Mouse (Mus musculus) lung, postnatal 0 days (tissue): Measurements from ENCODE around the gene Iqcg. TPM values are rescaled to one million over a fixed set of nuclear protein-coding genes. Genes with fewer than 3 reads are reported as not detected.
A peak's percentile ranks its signal among the peaks of the same experiment; 100 is the strongest.

ENCODE experiments used
- ATAC-seq: fragments of 200-750 bp; cut with Nextera tagmentation; 2 replicates; pipeline ENCODE4 v1.8.0; 2017; ENCODE audit warnings: moderate library complexity
- DNase-seq: peaks from one replicate; pipeline ENCODE4 v3.0.0-alpha.2; 2016; ENCODE audit warnings: low spot score
- H3K27ac ChIP-seq: fragments of 300-500 bp; sonication (generic); 2 replicates; pipeline ENCODE4 v1.5.1; 2014; ENCODE audit warnings: antibody characterized with exemption, mild to moderate bottlenecking, low read length, mixed read lengths
- H3K27me3 ChIP-seq: fragments of 300-500 bp; sonication (generic); replicated peaks from 2 replicates; pipeline ENCODE4 v1.6.1; 2014; ENCODE audit warnings: low read length, mixed read lengths; ENCODE audit not compliant: insufficient read depth
- H3K36me3 ChIP-seq: fragments of 300-500 bp; sonication (generic); 2 replicates; pipeline ENCODE4 v1.6.1; 2014; ENCODE audit warnings: low read length, mixed read lengths; ENCODE audit not compliant: insufficient read depth
- H3K4me1 ChIP-seq: fragments of 300-500 bp; sonication (generic); 2 replicates; pipeline ENCODE4 v1.6.1; 2014; ENCODE audit warnings: antibody characterized with exemption, low read depth, low read length, mixed read lengths; ENCODE audit not compliant: insufficient read depth
- H3K4me2 ChIP-seq: fragments of 300-500 bp; sonication (generic); replicated peaks from 2 replicates; pipeline ENCODE4 v1.6.1; 2014; ENCODE audit warnings: low read depth, mild to moderate bottlenecking, low read length, moderate library complexity, mixed read lengths
- H3K4me3 ChIP-seq: fragments of 300-500 bp; sonication (generic); 2 replicates; pipeline ENCODE4 v1.5.1; 2014; ENCODE audit warnings: low read depth, low read length
- H3K9ac ChIP-seq: fragments of 300-500 bp; sonication (generic); replicated peaks from 2 replicates; pipeline ENCODE4 v1.6.1; 2014; ENCODE audit warnings: low read depth, mild to moderate bottlenecking
- H3K9me3 ChIP-seq: fragments of 300-500 bp; sonication (generic); 2 replicates; pipeline ENCODE4 v1.6.1; 2016; ENCODE audit warnings: low read length, mixed read lengths
- CTCF ChIP-seq: IDR thresholded peaks from 2 replicates; pipeline ENCODE4 v1.5.1; 2016; ENCODE audit warnings: antibody characterized with exemption, mild to moderate bottlenecking
- EP300 ChIP-seq: IDR thresholded peaks from 2 replicates; pipeline ENCODE4 v1.6.1; 2016; ENCODE audit warnings: antibody characterized with exemption, mild to moderate bottlenecking, control low read depth
- whole genome bisulfite sequencing: fragments of 180-500 bp; shearing (Covaris S2); extraction: QIAGEN DNeasy Blood & Tissue Kit; methylation state at CpG from one replicate; pipeline ENCODE4 v1.1.7; 2014; 5-methylcytosine and 5-hydroxymethylcytosine counted together
- polyA plus RNA-seq: library from polyadenylated mRNA; unstranded; fragments of >200 nt; fragmentation: Nextera tagmentation; extraction: Ambion mirVana; gene quantifications from 2 replicates; pipeline ENCODE4 v1.2.1, GENCODE M21; 2015

Gene Iqcg
- polyA plus RNA-seq, 1 experiment from 2014 or later: 6.0 TPM

- H3K27me3 ChIP-seq: no peaks in the 10 kb centered on the region
- ATAC-seq (no peak), DNase-seq (no peak)
- TF ChIP-seq EP300 (no peak), CTCF (no peak)
- peaks cover 14% of the 10 kb centered on the region; the same call in 1 of the 2 replicates for H3K36me3 ChIP-seq
- no peak overlapping the region for H3K9ac ChIP-seq
- no peaks in the 10 kb centered on the region for H3K9me3 ChIP-seq
- H3K4me2 ChIP-seq: no peak overlapping the region
- WGBS: 89% methylated on average over 5 of the region's 5 CpGs
- H3K4me3 ChIP-seq: no peak overlapping the region
- no peaks in the 10 kb centered on the region for H3K4me1 ChIP-seq
- no peak overlapping the region for H3K27ac ChIP-seq
These were observed 42.2 kb downstream of the Iqcg start for GRCm38 (mm10) chr16:33013801-33014200.

- peaks cover 14% of the 10 kb centered on the region; the same call in 1 of the 2 replicates for H3K36me3 ChIP-seq
- no peak overlapping the region for H3K4me3 ChIP-seq
- H3K27ac ChIP-seq: no peak overlapping the region
- H3K9me3 ChIP-seq: no peaks in the 10 kb centered on the region
- no peak overlapping the region for H3K9ac ChIP-seq
- no peaks in the 10 kb centered on the region for H3K4me1 ChIP-seq
- H3K27me3 ChIP-seq: no peaks in the 10 kb centered on the region
- WGBS: 97% methylated on average over 6 of the region's 6 CpGs
- no peak for DNase-seq
- ATAC-seq: no peak
- TF ChIP-seq CTCF (no peak), EP300 (no peak)
- no peak overlapping the region for H3K4me2 ChIP-seq
These were observed 45.9 kb downstream of the Iqcg start for GRCm38 (mm10) chr16:33010166-33010565.

GRCm38 (mm10) chr16:33007436-33007835, 48.6 kb downstream of the Iqcg start:
- Histone ChIP-seq H3K4me1 (no peaks in the 10 kb centered on the region), H3K9ac (no peak overlapping the region), H3K27ac (no peak overlapping the region), H3K4me2 (no peak overlapping the region), H3K27me3 (no peaks in the 10 kb centered on the region), H3K36me3 (peaks cover 3% of the 10 kb centered on the region; the same call in 1 of the 2 replicates), H3K4me3 (no peak overlapping the region), H3K9me3 (no peaks in the 10 kb centered on the region)
- WGBS: 77% methylated on average over 7 of the region's 7 CpGs
- ATAC-seq: no peak
- no peak for DNase-seq
- no peak for TF ChIP-seq EP300
- TF ChIP-seq CTCF: no peak

GRCm38 (mm10) chr16:33006888-33007287, 49.1 kb downstream of the Iqcg start:
- Histone ChIP-seq H3K9ac (no peak overlapping the region), H3K4me3 (no peak overlapping the region), H3K9me3 (no peaks in the 10 kb centered on the region), H3K27ac (no peak overlapping the region), H3K4me1 (no peaks in the 10 kb centered on the region), H3K36me3 (no peaks in the 10 kb centered on the region), H3K4me2 (no peak overlapping the region), H3K27me3 (no peaks in the 10 kb centered on the region)
- DNase-seq: no peak
- TF ChIP-seq CTCF (no peak), EP300 (no peak)
- 64% methylated on average over 7 of the region's 7 CpGs for WGBS
- no peak for ATAC-seq

- DNase-seq: peak; percentile 76
- TF ChIP-seq CTCF (no peak), EP300 (no peak)
- Histone ChIP-seq H3K4me1 (no peaks in the 10 kb centered on the region), H3K4me2 (no peak overlapping the region; the same call in 1 of the 2 replicates), H3K36me3 (peaks cover 14% of the 10 kb centered on the region), H3K27me3 (no peaks in the 10 kb centered on the region), H3K9me3 (no peaks in the 10 kb centered on the region), H3K4me3 (no peak overlapping the region), H3K9ac (no peak overlapping the region), H3K27ac (no peak overlapping the region)
- peak; percentile 43; the same call in 1 of the 2 replicates for ATAC-seq
- 16% methylated on average over 9 of the region's 9 CpGs for WGBS
These were observed 50.8 kb downstream of the Iqcg start for GRCm38 (mm10) chr16:33005216-33005615.

- Histone ChIP-seq H3K9me3 (no peaks in the 10 kb centered on the region), H3K4me3 (no peak overlapping the region), H3K9ac (no peak overlapping the region), H3K27ac (no peak overlapping the region), H3K4me1 (no peaks in the 10 kb centered on the region), H3K36me3 (peaks cover 31% of the 10 kb centered on the region), H3K27me3 (no peaks in the 10 kb centered on the region), H3K4me2 (no peak overlapping the region)
- ATAC-seq: no peak
- DNase-seq: no peak
- WGBS: 88% methylated on average over 5 of the region's 5 CpGs
- TF ChIP-seq CTCF (no peak), EP300 (no peak)
These were observed 63.9 kb downstream of the Iqcg start for GRCm38 (mm10) chr16:32992158-32992557.

GRCm38 (mm10) chr16:32984631-32985030, 71.4 kb downstream of the Iqcg start:
- no peak overlapping the region for H3K9ac ChIP-seq
- no peaks in the 10 kb centered on the region for H3K27me3 ChIP-seq
- ATAC-seq (peak; percentile 93), DNase-seq (peak; percentile 70)
- H3K36me3 ChIP-seq: peaks cover 14% of the 10 kb centered on the region
- no peaks in the 10 kb centered on the region for H3K4me1 ChIP-seq
- no peak for TF ChIP-seq CTCF
- TF ChIP-seq EP300: no peak
- no peaks in the 10 kb centered on the region for H3K9me3 ChIP-seq
- no peak overlapping the region for H3K4me2 ChIP-seq
- H3K27ac ChIP-seq: no peak overlapping the region
- no peak overlapping the region for H3K4me3 ChIP-seq
- WGBS: 64% methylated on average over 2 of the region's 2 CpGs
